Mouse (Mus musculus) testis, adult 2 months (tissue): ENCODE data around the gene Copz2. TPM values are rescaled to one million over a fixed set of nuclear protein-coding genes. Genes with fewer than 3 reads are reported as not detected.

Experiments
- H3K27ac ChIP-seq: fragments of 200-500 bp; 2 replicates; pipeline ENCODE4 v1.5.1; 2012; ENCODE audit warnings: low read depth, low read length; ENCODE audit not compliant: control insufficient read depth, insufficient read depth
- H3K27me3 ChIP-seq: fragments of 200-500 bp; 2 replicates; pipeline ENCODE4 v1.6.1; 2012; ENCODE audit warnings: mild to moderate bottlenecking, low read length, moderate library complexity; ENCODE audit not compliant: control insufficient read depth, insufficient read depth
- H3K36me3 ChIP-seq: fragments of 200-500 bp; 2 replicates; pipeline ENCODE4 v1.6.1; 2012; ENCODE audit warnings: mild to moderate bottlenecking, low read length; ENCODE audit not compliant: control insufficient read depth, insufficient read depth
- H3K4me1 ChIP-seq: fragments of 200-500 bp; 2 replicates; pipeline ENCODE4 v1.6.1; 2012; ENCODE audit warnings: low read length; ENCODE audit not compliant: control insufficient read depth, insufficient read depth
- H3K4me3 ChIP-seq: fragments of 200-500 bp; 2 replicates; pipeline ENCODE4 v1.5.1; 2012; ENCODE audit warnings: low read depth, mild to moderate bottlenecking, low read length, moderate library complexity, mixed read lengths; ENCODE audit not compliant: control insufficient read depth
- CTCF ChIP-seq: fragments of 200-500 bp; IDR thresholded peaks from 2 replicates; pipeline ENCODE4 v1.5.1; 2012; ENCODE audit warnings: low read depth, mild to moderate bottlenecking, inconsistent platforms, low read length, moderate library complexity; ENCODE audit not compliant: control insufficient read depth, insufficient read depth, insufficient replicate concordance
- POLR2A ChIP-seq: fragments of 200-500 bp; IDR thresholded peaks from 2 replicates; pipeline ENCODE4 v1.6.1; 2012; ENCODE audit warnings: low read depth, mild to moderate bottlenecking, inconsistent platforms, low read length, moderate library complexity; ENCODE audit not compliant: control insufficient read depth
- polyA plus RNA-seq: library from polyadenylated mRNA; depleted of rRNA; stranded (reverse); fragments of >200 nt; gene quantifications from 2 replicates; pipeline ENCODE4 v1.2.3, GENCODE M21; 2012

Copz2 gene
- polyA plus RNA-seq, 1 experiment: 5.3 TPM

- Histone ChIP-seq H3K27me3 (no peaks in the 10 kb centered on the region), H3K36me3 (no peaks in the 10 kb centered on the region), H3K4me3 (peak overlapping the region; percentile 30), H3K27ac (no peak overlapping the region), H3K4me1 (peaks cover 30% of the 10 kb centered on the region)
- TF ChIP-seq POLR2A: no peak
- TF ChIP-seq CTCF: no peak
Observed at GRCm38 (mm10) chr11:96863206-96863995, 13.7 kb downstream of the Copz2 start.

DNA sequence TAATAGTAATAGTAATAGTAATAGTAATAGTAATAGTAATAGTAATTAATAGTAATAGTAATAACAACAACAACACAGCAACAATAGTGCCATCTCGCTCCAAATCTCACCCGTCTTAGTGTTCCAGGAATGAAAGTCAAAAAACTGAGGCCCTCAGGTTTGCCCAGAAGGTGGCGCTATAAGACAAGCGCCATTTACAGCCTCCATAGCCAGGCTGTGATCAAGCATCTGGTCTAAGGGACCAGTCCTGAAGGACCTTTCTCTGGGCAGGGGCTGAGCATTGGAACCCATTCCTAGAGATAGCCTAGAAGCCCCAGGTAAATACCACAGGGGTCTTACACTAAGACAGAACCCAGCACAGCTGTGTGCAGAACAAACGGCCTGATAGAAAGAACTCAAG is 17.5 kb downstream of the Copz2 start:
- H3K27ac ChIP-seq: no peak overlapping the region

GRCm38 (mm10) chr11:96872441-96873379 is 23.0 kb downstream of the Copz2 start:
- H3K36me3 ChIP-seq: no peaks in the 10 kb centered on the region
- TF ChIP-seq CTCF (no peak), POLR2A (no peak)
- H3K4me3 ChIP-seq: no peak overlapping the region
- peaks cover 29% of the 10 kb centered on the region for H3K4me1 ChIP-seq
- H3K27ac ChIP-seq: no peak overlapping the region
- no peaks in the 10 kb centered on the region for H3K27me3 ChIP-seq

More for the DNA sequence above, 17.5 kb downstream of the Copz2 start:
- no peaks in the 10 kb centered on the region for H3K27me3 ChIP-seq
- H3K4me3 ChIP-seq: peak overlapping the region; percentile 60
- peak; percentile 72; the same call in 1 of the 2 replicates for TF ChIP-seq CTCF
- TF ChIP-seq POLR2A: no peak
- H3K36me3 ChIP-seq: no peaks in the 10 kb centered on the region
- peaks cover 16% of the 10 kb centered on the region for H3K4me1 ChIP-seq

- H3K4me3 ChIP-seq: no peak overlapping the region
- H3K27ac ChIP-seq: no peak overlapping the region
- H3K4me1 ChIP-seq: peaks cover 29% of the 10 kb centered on the region
- H3K36me3 ChIP-seq: no peaks in the 10 kb centered on the region
- TF ChIP-seq CTCF (no peak), POLR2A (no peak)
- H3K27me3 ChIP-seq: no peaks in the 10 kb centered on the region
Observed at GRCm38 (mm10) chr11:96873601-96874140, 24.0 kb downstream of the Copz2 start.

DNA sequence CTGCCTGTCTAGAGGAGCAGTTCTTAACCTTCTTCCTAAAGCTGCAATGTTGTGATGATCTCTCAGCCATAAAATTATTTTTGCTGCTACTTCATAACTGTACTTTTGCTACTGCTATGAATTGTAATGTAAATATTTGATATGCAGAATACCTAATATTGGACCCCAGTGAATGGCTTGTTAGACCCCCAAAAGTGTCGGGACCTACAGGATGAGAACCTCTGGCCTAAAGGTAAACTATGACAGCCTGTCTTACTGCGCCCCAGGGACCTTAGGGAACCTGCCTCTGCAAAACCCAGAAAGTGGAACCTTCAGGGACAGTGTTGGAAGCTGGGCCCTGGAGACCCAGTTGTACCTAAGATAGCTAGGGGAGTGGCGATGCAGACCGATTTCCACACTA is 25.6 kb downstream of the Copz2 start:
- peak overlapping the region; percentile 30; the same call in 1 of the 2 replicates for H3K4me3 ChIP-seq
- H3K27me3 ChIP-seq: no peaks in the 10 kb centered on the region
- H3K4me1 ChIP-seq: peaks cover 29% of the 10 kb centered on the region
- no peaks in the 10 kb centered on the region for H3K36me3 ChIP-seq
- H3K27ac ChIP-seq: no peak overlapping the region
- no peak for TF ChIP-seq CTCF
- no peak for TF ChIP-seq POLR2A

- Histone ChIP-seq H3K27me3 (no peaks in the 10 kb centered on the region), H3K4me1 (peaks cover 29% of the 10 kb centered on the region)
Observed at GRCm38 (mm10) chr11:96875745-96876144, 26.1 kb downstream of the Copz2 start.

More at GRCm38 (mm10) chr11:96875745-96876144, 26.1 kb downstream of the Copz2 start:
- Histone ChIP-seq H3K27ac (no peak overlapping the region), H3K4me3 (peak overlapping the region; percentile 30), H3K36me3 (no peaks in the 10 kb centered on the region)
- no peak for TF ChIP-seq CTCF
- TF ChIP-seq POLR2A: no peak
